Mouse (Mus musculus): Measurements from ENCODE around the gene Fitm2. TPM values are rescaled to one million over a fixed set of nuclear protein-coding genes. Genes with fewer than 3 reads are reported as not detected.

The Fitm2 gene
- total and polyA plus RNA-seq, 3 experiments, result 6.6 to 60.9 (median 10.6) TPM

- H3K9me3 ChIP-seq (replicated peaks; ENCODE audit: insufficient read depth, low read length), result no peaks in the 10 kb centered on the region
Observed at GRCm38 (mm10) chr2:163494456-163494855, 22.0 kb upstream of the Fitm2 start.

GRCm38 (mm10) chr2:163493976-163494375 lies 21.5 kb upstream of the Fitm2 start:
- Histone ChIP-seq H3K9me3 (replicated peaks; ENCODE audit: insufficient read depth, low read length) (no peaks in the 10 kb centered on the region), H3K4me1 (ENCODE audit: control insufficient read depth in 1 of 2, insufficient read depth in 2 of 2, low read length in 2 of 2) (no peaks in the 10 kb centered on the region), H3K36me3 (ENCODE audit: control insufficient read depth in 1 of 2, insufficient read depth in 2 of 2, low read length in 2 of 2) (no peaks in the 10 kb centered on the region), H3K4me3 (ENCODE audit: control insufficient read depth in 1 of 2, insufficient read depth in 1 of 2, low read depth in 2 of 2, low read length in 2 of 2) (no peak overlapping the region), H3K9ac (ENCODE audit: control insufficient read depth, low read depth, low read length, poor library complexity, severe bottlenecking) (no peak overlapping the region), H3K27ac (ENCODE audit: control insufficient read depth, low read depth, low read length) (no peak overlapping the region), H3K27me3 (ENCODE audit: control insufficient read depth in 1 of 2, insufficient read depth in 2 of 2, low read length in 2 of 2) (peaks cover 0 to 14% of the 10 kb centered on the region in 2 experiments), H3K79me2 (ENCODE audit: control insufficient read depth, insufficient read depth, low read length, poor library complexity) (no peaks in the 10 kb centered on the region)
- no peak for DNase-seq (ENCODE audit: low read depth, low spot score)
- TF ChIP-seq MYC (IDR thresholded peaks at IDR 0.05; ENCODE audit: low read depth, low read length) (no peak), UBTF (IDR thresholded peaks at IDR 0.05; ENCODE audit: borderline replicate concordance, insufficient read depth, low read depth, low read length) (no peak), HCFC1 (IDR thresholded peaks at IDR 0.05; ENCODE audit: low read depth, low read length) (no peak), POLR2AphosphoS2 (IDR thresholded peaks at IDR 0.05; ENCODE audit: low read length) (no peak), MYB (IDR thresholded peaks at IDR 0.05; ENCODE audit: low read depth, low read length) (no peak), TAL1 (IDR thresholded peaks at IDR 0.05; ENCODE audit: low read length) (no peak), E2F4 (IDR thresholded peaks at IDR 0.05; ENCODE audit: borderline replicate concordance, low read depth, low read length) (no peak), RCOR1 (IDR thresholded peaks at IDR 0.05; ENCODE audit: low read depth, low read length) (no peak), CHD2 (IDR thresholded peaks at IDR 0.05; ENCODE audit: low read length) (no peak), TBP (IDR thresholded peaks at IDR 0.05; ENCODE audit: low read depth, low read length) (no peak), MAFK (IDR thresholded peaks at IDR 0.05; ENCODE audit: borderline replicate concordance, low read depth, low read length) (no peak), TCF12 (IDR thresholded peaks at IDR 0.05; ENCODE audit: low read depth, low read length) (no peak), MAX (IDR thresholded peaks at IDR 0.05; ENCODE audit: low read length) (no peak), USF1 (IDR thresholded peaks at IDR 0.05; ENCODE audit: low read depth, low read length) (no peak), ELF1 (IDR thresholded peaks at IDR 0.05; ENCODE audit: low read depth, low read length) (no peak), GABPA (IDR thresholded peaks at IDR 0.05; ENCODE audit: low read depth, low read length) (no peak), EP300 (IDR thresholded peaks at IDR 0.05; ENCODE audit: low read depth in 1 of 2, low read length in 2 of 2) (no peak), ETS1 (IDR thresholded peaks at IDR 0.05; ENCODE audit: low read depth, low read length) (no peak), RAD21 (IDR thresholded peaks at IDR 0.05; ENCODE audit: low read depth, low read length) (no peak), POLR2AphosphoS5 (IDR thresholded peaks at IDR 0.05; ENCODE audit: borderline replicate concordance, low read depth, low read length) (no peak)

More at GRCm38 (mm10) chr2:163494456-163494855, 22.0 kb upstream of the Fitm2 start:
- Histone ChIP-seq H3K27ac (ENCODE audit: control insufficient read depth, low read depth, low read length) (no peak overlapping the region), H3K79me2 (ENCODE audit: control insufficient read depth, insufficient read depth, low read length, poor library complexity) (no peaks in the 10 kb centered on the region), H3K36me3 (ENCODE audit: control insufficient read depth in 1 of 2, insufficient read depth in 2 of 2, low read length in 2 of 2) (no peaks in the 10 kb centered on the region), H3K4me1 (ENCODE audit: control insufficient read depth in 1 of 2, insufficient read depth in 2 of 2, low read length in 2 of 2) (no peaks in the 10 kb centered on the region), H3K4me3 (ENCODE audit: control insufficient read depth in 1 of 2, insufficient read depth in 1 of 2, low read depth in 2 of 2, low read length in 2 of 2) (no peak overlapping the region), H3K27me3 (ENCODE audit: control insufficient read depth in 1 of 2, insufficient read depth in 2 of 2, low read length in 2 of 2) (peaks cover 0 to 14% of the 10 kb centered on the region in 2 experiments), H3K9ac (ENCODE audit: control insufficient read depth, low read depth, low read length, poor library complexity, severe bottlenecking) (no peak overlapping the region)
- DNase-seq (ENCODE audit: low read depth, low spot score), result no peak
- TF ChIP-seq ELF1 (IDR thresholded peaks at IDR 0.05; ENCODE audit: low read depth, low read length) (no peak), NELFE (IDR thresholded peaks at IDR 0.05; ENCODE audit: low read depth, low read length) (no peak), ZKSCAN1 (IDR thresholded peaks at IDR 0.05; ENCODE audit: low read depth, low read length) (no peak), MYC (IDR thresholded peaks at IDR 0.05; ENCODE audit: low read depth, low read length) (no peak), MAZ (IDR thresholded peaks at IDR 0.05; ENCODE audit: low read depth, low read length) (no peak), HCFC1 (IDR thresholded peaks at IDR 0.05; ENCODE audit: low read depth, low read length) (no peak), ZMIZ1 (IDR thresholded peaks at IDR 0.05; ENCODE audit: low read depth, low read length) (no peak), ETS1 (IDR thresholded peaks at IDR 0.05; ENCODE audit: low read depth, low read length) (no peak), POLR2AphosphoS5 (IDR thresholded peaks at IDR 0.05; ENCODE audit: borderline replicate concordance, low read depth, low read length) (no peak), MAFK (IDR thresholded peaks at IDR 0.05; ENCODE audit: borderline replicate concordance, low read depth, low read length) (no peak), CHD1 (IDR thresholded peaks at IDR 0.05; ENCODE audit: low read depth, low read length) (no peak), MYB (IDR thresholded peaks at IDR 0.05; ENCODE audit: low read depth, low read length) (no peak), JUND (IDR thresholded peaks at IDR 0.05; ENCODE audit: low read depth, low read length) (no peak), TBP (IDR thresholded peaks at IDR 0.05; ENCODE audit: low read depth, low read length) (no peak), SMC3 (IDR thresholded peaks at IDR 0.05; ENCODE audit: low read depth, low read length) (no peak), GATA1 (IDR thresholded peaks at IDR 0.05; ENCODE audit: low read depth, low read length) (no peak), BHLHE40 (IDR thresholded peaks at IDR 0.05; ENCODE audit: borderline replicate concordance, low read depth, low read length) (no peak), CHD2 (IDR thresholded peaks at IDR 0.05; ENCODE audit: low read length) (no peak)
